Mouse (Mus musculus) bone marrow macrophage, adult 2 months (primary cell): ENCODE measurements around the gene Pcbp1.

Experiments
- CTCF ChIP-seq: IDR thresholded peaks from 2 replicates; pipeline ENCODE4 v1.5.1; 2012; ENCODE audit warnings: low read depth, mild to moderate bottlenecking, low read length, moderate library complexity
- POLR2A ChIP-seq: IDR thresholded peaks from 2 replicates; pipeline ENCODE4 v1.6.1; 2012; ENCODE audit warnings: mild to moderate bottlenecking, low read depth, low read length, borderline replicate concordance

DNA sequence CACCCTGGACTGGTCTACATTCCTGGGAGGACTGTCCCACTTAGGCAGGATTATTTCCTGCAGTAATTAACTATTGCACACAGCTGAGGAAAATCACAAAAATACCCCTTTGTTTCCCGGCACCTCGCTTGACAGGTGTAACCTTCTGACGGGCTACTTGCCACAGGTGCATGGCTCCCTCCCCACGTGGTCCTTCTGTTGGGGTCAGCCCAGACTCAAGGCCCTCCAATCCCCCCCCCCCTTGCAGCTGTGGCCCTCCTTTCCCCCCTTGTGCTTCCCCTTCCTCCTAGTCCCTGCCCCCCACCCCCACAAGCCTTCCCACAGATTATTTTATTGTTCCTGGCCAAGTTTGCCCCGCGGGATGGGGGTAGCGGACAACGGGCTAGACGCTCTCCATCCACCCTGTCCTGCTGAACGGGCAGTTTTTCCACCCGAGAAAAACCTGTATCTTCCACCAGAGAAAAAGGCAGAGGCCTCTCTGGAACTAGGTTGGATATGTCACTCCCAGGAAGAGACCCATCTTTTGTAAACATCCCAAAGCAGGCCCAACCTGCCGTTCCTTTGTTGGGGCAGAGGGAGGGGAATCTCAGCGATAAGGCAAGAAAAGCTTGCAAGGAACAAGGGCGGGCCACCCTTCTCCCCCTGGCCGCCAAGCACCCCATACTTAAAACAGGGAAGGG, 2.2 kb downstream of the Pcbp1 start:
- TF ChIP-seq POLR2A, result no peak
- TF ChIP-seq CTCF, result no peak
